In genomic region chr5:123133083-123133783, GRCm38 (mm10) we compare ENCODE assay signal across 8 mouse cellular contexts. TPM values are rescaled to one million over a fixed set of nuclear protein-coding genes. Genes with fewer than 3 reads are reported as not detected.
DNase-seq lines count a peak whose midpoint lies in the region; ATAC-seq and TF ChIP-seq lines count a peak whose summit lies in the region.

No protein-coding gene starts in this region.

- TF ChIP-seq CTCF in intestine, postnatal 0 days (IDR thresholded peaks at IDR 0.05; ENCODE audit: low read depth), result peak; percentile 100
- peak; percentile 100 for TF ChIP-seq CTCF in spleen, adult 2 months (IDR thresholded peaks at IDR 0.05; ENCODE audit: extremely low read depth, insufficient read depth, insufficient read length, insufficient replicate concordance)

- peak; percentile 91 for DNase-seq in layer of hippocampus, adult 11-12 months (ENCODE audit: low spot score)
- DNase-seq in layer of hippocampus, adult 9-10 months (ENCODE audit: low spot score), result no peak
- DNase-seq in embryonic facial prominence, embryonic 10.5 days (ENCODE audit: low spot score), result peak; percentile 91
- peak; percentile 73 to 79 for DNase-seq in spleen, adult 2 months (ENCODE audit: low read depth in 1 of 2, low spot score in 2 of 2)

- H3K9ac ChIP-seq in intestine, postnatal 0 days (ENCODE audit: low read depth, low read length), result no peak overlapping the region
- 0 out of 2 replicates have a peak overlapping the region, but pooled peaks have one; percentile 70 for H3K9ac ChIP-seq in limb, embryonic 13.5 days
- no peak overlapping the region for H3K9ac ChIP-seq in midbrain, embryonic 15.5 days

- H3K36me3 ChIP-seq in embryonic facial prominence, embryonic 10.5 days (replicated peaks), result peaks cover 55% of the 10 kb centered on the region
- no peaks in the 10 kb centered on the region; the same call in 1 of the 2 replicates for H3K36me3 ChIP-seq in intestine, postnatal 0 days (ENCODE audit: control insufficient read depth, insufficient read depth)
- peaks cover 36% of the 10 kb centered on the region for H3K36me3 ChIP-seq in limb, embryonic 13.5 days
- no peaks in the 10 kb centered on the region for H3K36me3 ChIP-seq in midbrain, embryonic 15.5 days (replicated peaks)
- H3K36me3 ChIP-seq in spleen, adult 2 months (ENCODE audit: control insufficient read depth, insufficient read depth, low read length), result peaks cover 33% of the 10 kb centered on the region

- 19% methylated on average over 18 of the region's 18 CpGs for WGBS in embryonic facial prominence, embryonic 10.5 days
- 17% methylated on average over 18 of the region's 18 CpGs for WGBS in intestine, postnatal 0 days
- 19% methylated on average over 18 of the region's 18 CpGs for WGBS in limb, embryonic 13.5 days
- 18% methylated on average over 18 of the region's 18 CpGs for WGBS in midbrain, embryonic 15.5 days
- WGBS in spleen, adult 2 months, result 30% methylated on average over 18 of the region's 18 CpGs

- no peak for TF ChIP-seq POLR2A in spleen, adult 2 months (IDR thresholded peaks at IDR 0.05; ENCODE audit: low read depth, low read length)

- H3K4me2 ChIP-seq in intestine, postnatal 0 days (replicated peaks; ENCODE audit: low read depth), result peak overlapping the region; percentile 81; the same call in 1 of the 2 replicates
- H3K4me2 ChIP-seq in limb, embryonic 13.5 days (replicated peaks), result peak overlapping the region; percentile 98
- H3K4me2 ChIP-seq in midbrain, embryonic 15.5 days, result peak overlapping the region; percentile 99

- peak; percentile 18 for ATAC-seq in granulocyte monocyte progenitor cell, adult 5-6 weeks (replicated peaks; ENCODE audit: poor library complexity, severe bottlenecking)
- ATAC-seq in intestine, postnatal 0 days, result no peak
- 0 out of 2 replicates have a peak, but pooled peaks have one; percentile 3 for ATAC-seq in limb, embryonic 13.5 days (ENCODE audit: low FRiP score, low read depth)
- no peak for ATAC-seq in midbrain, embryonic 15.5 days (replicated peaks)

- peaks cover 17% of the 10 kb centered on the region for H3K27me3 ChIP-seq in embryonic facial prominence, embryonic 10.5 days (replicated peaks; ENCODE audit: low read depth, poor library complexity, severe bottlenecking)
- H3K27me3 ChIP-seq in intestine, postnatal 0 days (replicated peaks; ENCODE audit: control insufficient read depth, insufficient read depth, low read length), result no peaks in the 10 kb centered on the region
- H3K27me3 ChIP-seq in limb, embryonic 13.5 days, result no peaks in the 10 kb centered on the region
- no peaks in the 10 kb centered on the region for H3K27me3 ChIP-seq in midbrain, embryonic 15.5 days (replicated peaks)
- H3K27me3 ChIP-seq in spleen, adult 2 months (ENCODE audit: control insufficient read depth, insufficient read depth, low read length), result no peaks in the 10 kb centered on the region

- H3K27ac ChIP-seq in embryonic facial prominence, embryonic 10.5 days (replicated peaks), result no peak overlapping the region
- peak overlapping the region; percentile 21; the same call in 1 of the 2 replicates for H3K27ac ChIP-seq in intestine, postnatal 0 days (ENCODE audit: low read depth, low read length)
- peak overlapping the region; percentile 100 for H3K27ac ChIP-seq in limb, embryonic 13.5 days
- peak overlapping the region; percentile 100 for H3K27ac ChIP-seq in midbrain, embryonic 15.5 days
- H3K27ac ChIP-seq in spleen, adult 2 months (ENCODE audit: insufficient read depth, low read length), result peak overlapping the region; percentile 14; the same call in 1 of the 2 replicates

- no peaks in the 10 kb centered on the region for H3K9me3 ChIP-seq in embryonic facial prominence, embryonic 10.5 days
- H3K9me3 ChIP-seq in intestine, postnatal 0 days (ENCODE audit: control insufficient read depth), result no peaks in the 10 kb centered on the region
- H3K9me3 ChIP-seq in limb, embryonic 13.5 days, result no peaks in the 10 kb centered on the region
- no peaks in the 10 kb centered on the region for H3K9me3 ChIP-seq in midbrain, embryonic 15.5 days

- H3K4me1 ChIP-seq in embryonic facial prominence, embryonic 10.5 days, result peaks cover 80% of the 10 kb centered on the region
- H3K4me1 ChIP-seq in intestine, postnatal 0 days (replicated peaks; ENCODE audit: control insufficient read depth, insufficient read depth, low read length), result peaks cover 12% of the 10 kb centered on the region
- H3K4me1 ChIP-seq in limb, embryonic 13.5 days, result peaks cover 75% of the 10 kb centered on the region
- peaks cover 66% of the 10 kb centered on the region for H3K4me1 ChIP-seq in midbrain, embryonic 15.5 days
- peaks cover 34% of the 10 kb centered on the region; the same call in 1 of the 2 replicates for H3K4me1 ChIP-seq in spleen, adult 2 months (ENCODE audit: control insufficient read depth, insufficient read depth, insufficient read length)

- H3K4me3 ChIP-seq in embryonic facial prominence, embryonic 10.5 days, result peak overlapping the region; percentile 99; the same call in 1 of the 2 replicates
- H3K4me3 ChIP-seq in intestine, postnatal 0 days (ENCODE audit: low read depth, low read length), result no peak overlapping the region
- H3K4me3 ChIP-seq in limb, embryonic 13.5 days, result peak overlapping the region; percentile 44
- H3K4me3 ChIP-seq in midbrain, embryonic 15.5 days, result peak overlapping the region; percentile 94
- no peak overlapping the region for H3K4me3 ChIP-seq in spleen, adult 2 months (ENCODE audit: extremely low read depth, insufficient read depth, insufficient read length)

RNA-seq across cellular contexts. Expression of gene Rhof, which starts 0.7 kb away (rescaled TPM):
- 1.2 and 2.2 TPM in 2 replicates for polyA plus RNA-seq in embryonic facial prominence, embryonic 10.5 days (2016; fragmentation: Nextera tagmentation; extraction: Ambion mirVana)
- 1.5 TPM in 1 of 2 replicates, not detected in the other for total RNA-seq in granulocyte monocyte progenitor cell, adult 5-6 weeks (2014; fragmentation: Nextera tagmentation)
- total RNA-seq in granulocyte monocyte progenitor cell, adult 5-6 weeks (2017), result 0.26 and 1.6 TPM in 2 replicates
- polyA plus RNA-seq in intestine, postnatal 0 days (2015; fragmentation: Nextera tagmentation; extraction: Ambion mirVana), result 17.0 TPM in 2 replicates
- 3.7 and 4.6 TPM in 2 replicates for polyA plus RNA-seq in limb, embryonic 13.5 days (2015; fragmentation: Nextera tagmentation; extraction: Ambion mirVana)
- 12.2 and 13.4 TPM in 2 replicates for polyA plus RNA-seq in midbrain, embryonic 15.5 days (2015; fragmentation: Nextera tagmentation; extraction: Ambion mirVana)
- polyA plus RNA-seq in spleen, adult 2 months (2012; rRNA removed), result 70.7 and 72.5 TPM in 2 replicates

RNA-seq across cellular contexts. Expression of gene Setd1b, which starts 8.8 kb away (rescaled TPM):
- 8.1 TPM in 2 replicates for polyA plus RNA-seq in embryonic facial prominence, embryonic 10.5 days (2016; fragmentation: Nextera tagmentation; extraction: Ambion mirVana)
- 29.5 and 37.5 TPM in 2 replicates for total RNA-seq in granulocyte monocyte progenitor cell, adult 5-6 weeks (2014; fragmentation: Nextera tagmentation)
- total RNA-seq in granulocyte monocyte progenitor cell, adult 5-6 weeks (2017), result 1.2 TPM in 2 replicates
- polyA plus RNA-seq in intestine, postnatal 0 days (2015; fragmentation: Nextera tagmentation; extraction: Ambion mirVana), result 5.4 and 6.7 TPM in 2 replicates
- 11.1 and 12.0 TPM in 2 replicates for polyA plus RNA-seq in limb, embryonic 13.5 days (2015; fragmentation: Nextera tagmentation; extraction: Ambion mirVana)
- polyA plus RNA-seq in midbrain, embryonic 15.5 days (2015; fragmentation: Nextera tagmentation; extraction: Ambion mirVana), result 12.2 TPM in 2 replicates
- polyA plus RNA-seq in spleen, adult 2 months (2012; rRNA removed), result 20.5 and 23.2 TPM in 2 replicates

RNA-seq across cellular contexts. Expression of gene Psmd9, which starts 36.0 kb away (rescaled TPM):
- polyA plus RNA-seq in embryonic facial prominence, embryonic 10.5 days (2016; fragmentation: Nextera tagmentation; extraction: Ambion mirVana), result 79.1 and 89.3 TPM in 2 replicates
- total RNA-seq in granulocyte monocyte progenitor cell, adult 5-6 weeks (2014; fragmentation: Nextera tagmentation), result 26.5 and 45.9 TPM in 2 replicates
- total RNA-seq in granulocyte monocyte progenitor cell, adult 5-6 weeks (2017), result 15.5 and 25.2 TPM in 2 replicates
- 50.9 and 57.5 TPM in 2 replicates for polyA plus RNA-seq in intestine, postnatal 0 days (2015; fragmentation: Nextera tagmentation; extraction: Ambion mirVana)
- polyA plus RNA-seq in limb, embryonic 13.5 days (2015; fragmentation: Nextera tagmentation; extraction: Ambion mirVana), result 99.6 and 104 TPM in 2 replicates
- 71.5 and 73.4 TPM in 2 replicates for polyA plus RNA-seq in midbrain, embryonic 15.5 days (2015; fragmentation: Nextera tagmentation; extraction: Ambion mirVana)
- polyA plus RNA-seq in spleen, adult 2 months (2012; rRNA removed), result 13.3 and 19.5 TPM in 2 replicates

RNA-seq across cellular contexts. Expression of gene Hpd, which starts 49.3 kb away (rescaled TPM):
- not detected in 2 replicates for polyA plus RNA-seq in embryonic facial prominence, embryonic 10.5 days (2016; fragmentation: Nextera tagmentation; extraction: Ambion mirVana)
- total RNA-seq in granulocyte monocyte progenitor cell, adult 5-6 weeks (2014; fragmentation: Nextera tagmentation), result not detected in 2 replicates
- not detected in 2 replicates for total RNA-seq in granulocyte monocyte progenitor cell, adult 5-6 weeks (2017)
- 3.9 and 4.7 TPM in 2 replicates for polyA plus RNA-seq in intestine, postnatal 0 days (2015; fragmentation: Nextera tagmentation; extraction: Ambion mirVana)
- polyA plus RNA-seq in limb, embryonic 13.5 days (2015; fragmentation: Nextera tagmentation; extraction: Ambion mirVana), result not detected in 2 replicates
- not detected in 2 replicates for polyA plus RNA-seq in midbrain, embryonic 15.5 days (2015; fragmentation: Nextera tagmentation; extraction: Ambion mirVana)
- 0.19 and 0.37 TPM in 2 replicates for polyA plus RNA-seq in spleen, adult 2 months (2012; rRNA removed)

Comparison
In these comparisons a context has a peak if more than half of its experiments do, and no peak if none do; other contexts are left out.
1. H3K4me3 ChIP-seq: peak in embryonic facial prominence, embryonic 10.5 days (single experiment), limb, embryonic 13.5 days (single experiment) and midbrain, embryonic 15.5 days (single experiment); none in intestine, postnatal 0 days (single experiment) and spleen, adult 2 months (single experiment).
2. ATAC-seq: peak in granulocyte monocyte progenitor cell, adult 5-6 weeks (single experiment) and limb, embryonic 13.5 days (single experiment); none in intestine, postnatal 0 days (single experiment) and midbrain, embryonic 15.5 days (single experiment).
3. Peak in every context shown above with its lines, with median percentiles within 50 percentile points of each other: H3K4me2 ChIP-seq.